Comparison of ENCODE assay signal across 7 mouse cellular contexts in genomic region chr8:94871108-94871894, GRCm38 (mm10). TPM values are rescaled to one million over a fixed set of nuclear protein-coding genes. Genes with fewer than 3 reads are reported as not detected.
DNase-seq lines count a peak whose midpoint lies in the region; ATAC-seq and TF ChIP-seq lines count a peak whose summit lies in the region.

No protein-coding gene starts in this region.

- TF ChIP-seq CTCF in cerebellum, adult 2 months (IDR thresholded peaks at IDR 0.05; ENCODE audit: borderline replicate concordance, insufficient read depth, low read depth, low read length) = no peak
- no peak for TF ChIP-seq CTCF in lung, postnatal 0 days (IDR thresholded peaks at IDR 0.05)

- peaks cover 11% of the 10 kb centered on the region for H3K36me3 ChIP-seq in hindbrain, embryonic 12.5 days
- 0 out of 2 replicates have a peak, but pooled peaks cover 5% of the 10 kb centered on the region for H3K36me3 ChIP-seq in lung, postnatal 0 days (ENCODE audit: insufficient read depth, low read length)

- TF ChIP-seq EP300 in lung, postnatal 0 days (IDR thresholded peaks at IDR 0.05) = 0 out of 2 replicates have a peak, but pooled peaks have one; percentile 42

- 14% methylated on average over 7 of the region's 7 CpGs for WGBS in cerebellum, adult 2 months
- WGBS in hindbrain, embryonic 12.5 days = 17% methylated on average over 6 of the region's 7 CpGs
- 0% methylated on average over 6 of the region's 7 CpGs for WGBS in lung, postnatal 0 days

- TF ChIP-seq POLR2A in cerebellum, adult 2 months (IDR thresholded peaks at IDR 0.05; ENCODE audit: borderline replicate concordance, insufficient read depth, low read length) = peak; percentile 30; the same call in 1 of the 2 replicates

- peak overlapping the region; percentile 65 for H3K4me3 ChIP-seq in cerebellum, adult 2 months (replicated peaks; ENCODE audit: insufficient read depth, low read depth, low read length)
- H3K4me3 ChIP-seq in hindbrain, embryonic 12.5 days = peak overlapping the region; percentile 54
- peak overlapping the region; percentile 29 for H3K4me3 ChIP-seq in lung, postnatal 0 days (ENCODE audit: low read depth, low read length)

- peaks cover 23% of the 10 kb centered on the region for H3K4me1 ChIP-seq in cerebellum, adult 2 months (ENCODE audit: control insufficient read depth, insufficient read depth, low read length)
- H3K4me1 ChIP-seq in hindbrain, embryonic 12.5 days = peaks cover 58% of the 10 kb centered on the region
- H3K4me1 ChIP-seq in lung, postnatal 0 days (ENCODE audit: insufficient read depth, low read depth, low read length) = peaks cover 34% of the 10 kb centered on the region

- peak overlapping the region; percentile 72 for H3K9ac ChIP-seq in hindbrain, embryonic 12.5 days
- H3K9ac ChIP-seq in lung, postnatal 0 days (replicated peaks; ENCODE audit: low read depth) = peak overlapping the region; percentile 23

- peak; percentile 67 for ATAC-seq in frontal cortex, adult (ENCODE audit: low TSS enrichment)
- ATAC-seq in hindbrain, embryonic 12.5 days (ENCODE audit: low FRiP score) = peak; percentile 73
- ATAC-seq in lung, postnatal 0 days = peak; percentile 59

- no peaks in the 10 kb centered on the region for H3K27me3 ChIP-seq in cerebellum, adult 2 months (ENCODE audit: control insufficient read depth, insufficient read depth, low read length)
- H3K27me3 ChIP-seq in hindbrain, embryonic 12.5 days = peaks cover 30% of the 10 kb centered on the region
- no peaks in the 10 kb centered on the region for H3K27me3 ChIP-seq in lung, postnatal 0 days (replicated peaks; ENCODE audit: insufficient read depth, low read length)

- H3K27ac ChIP-seq in cerebellum, adult 2 months (ENCODE audit: insufficient read depth, low read length) = no peak overlapping the region
- peak overlapping the region; percentile 69 for H3K27ac ChIP-seq in hindbrain, embryonic 12.5 days
- H3K27ac ChIP-seq in lung, postnatal 0 days (ENCODE audit: low read length) = peak overlapping the region; percentile 43; the same call in 1 of the 2 replicates

- peak overlapping the region; percentile 78 for H3K4me2 ChIP-seq in hindbrain, embryonic 12.5 days (replicated peaks)
- H3K4me2 ChIP-seq in lung, postnatal 0 days (replicated peaks; ENCODE audit: low read depth, low read length) = peak overlapping the region; percentile 69

- peak; percentile 89 for DNase-seq in Muller cell, postnatal 12 days (ENCODE audit: inconsistent ontology term)
- DNase-seq in cerebellum, adult 2 months = peak; percentile 62 to 70
- DNase-seq in layer of hippocampus, postnatal 10 days (ENCODE audit: low spot score in 2 of 2) = peak; percentile 73 to 81
- peak; percentile 84 for DNase-seq in lung, postnatal 0 days (ENCODE audit: low spot score)
- peak; percentile 83 for DNase-seq in right cerebral cortex, adult 18-20 months

- H3K9me3 ChIP-seq in hindbrain, embryonic 12.5 days (replicated peaks) = no peaks in the 10 kb centered on the region
- H3K9me3 ChIP-seq in lung, postnatal 0 days (ENCODE audit: low read length) = no peaks in the 10 kb centered on the region

RNA-seq across cellular contexts. Expression of gene Dok4, which starts 4.8 kb away (rescaled TPM):
- polyA plus RNA-seq in cerebellum, adult 2 months (2012; rRNA removed) = 12.1 and 12.5 TPM in 2 replicates
- polyA plus RNA-seq in hindbrain, embryonic 12.5 days (2016; fragmentation: Nextera tagmentation; extraction: Ambion mirVana) = 28.4 and 29.9 TPM in 2 replicates
- 10 to 100 TPM; 75.5 to 81.2 TPM for total RNA-seq in layer of hippocampus, postnatal 10 days (2021)
- 42.7 and 47.5 TPM in 2 replicates for polyA plus RNA-seq in lung, postnatal 0 days (2015; fragmentation: Nextera tagmentation; extraction: Ambion mirVana)

RNA-seq across cellular contexts. Expression of gene Polr2c, which starts 14.1 kb away (rescaled TPM):
- 154 and 166 TPM in 2 replicates for polyA plus RNA-seq in cerebellum, adult 2 months (2012; rRNA removed)
- 120 and 129 TPM in 2 replicates for polyA plus RNA-seq in hindbrain, embryonic 12.5 days (2016; fragmentation: Nextera tagmentation; extraction: Ambion mirVana)
- 10 to 100 TPM; 52.8 to 58.3 TPM for total RNA-seq in layer of hippocampus, postnatal 10 days (2021)
- polyA plus RNA-seq in lung, postnatal 0 days (2015; fragmentation: Nextera tagmentation; extraction: Ambion mirVana) = 98.4 and 103 TPM in 2 replicates

RNA-seq across cellular contexts. Expression of gene Ciapin1, which starts 33.1 kb away (rescaled TPM):
- 58.2 and 58.4 TPM in 2 replicates for polyA plus RNA-seq in cerebellum, adult 2 months (2012; rRNA removed)
- polyA plus RNA-seq in hindbrain, embryonic 12.5 days (2016; fragmentation: Nextera tagmentation; extraction: Ambion mirVana) = 169 and 178 TPM in 2 replicates
- 10 to 100 TPM; 73.4 to 95.8 TPM for total RNA-seq in layer of hippocampus, postnatal 10 days (2021)
- 66.7 and 74.5 TPM in 2 replicates for polyA plus RNA-seq in lung, postnatal 0 days (2015; fragmentation: Nextera tagmentation; extraction: Ambion mirVana)

RNA-seq across cellular contexts. Expression of gene Coq9, which starts 33.2 kb away (rescaled TPM):
- polyA plus RNA-seq in cerebellum, adult 2 months (2012; rRNA removed) = 155 and 163 TPM in 2 replicates
- polyA plus RNA-seq in hindbrain, embryonic 12.5 days (2016; fragmentation: Nextera tagmentation; extraction: Ambion mirVana) = 52.6 and 55.3 TPM in 2 replicates
- 10 to 100 TPM; 66.3 to 76.9 TPM for total RNA-seq in layer of hippocampus, postnatal 10 days (2021)
- polyA plus RNA-seq in lung, postnatal 0 days (2015; fragmentation: Nextera tagmentation; extraction: Ambion mirVana) = 47.1 and 51.4 TPM in 2 replicates

RNA-seq across cellular contexts. Expression of gene Ccdc102a, which starts 46.6 kb away (rescaled TPM):
- 3.0 and 3.2 TPM in 2 replicates for polyA plus RNA-seq in cerebellum, adult 2 months (2012; rRNA removed)
- 30.8 and 30.9 TPM in 2 replicates for polyA plus RNA-seq in hindbrain, embryonic 12.5 days (2016; fragmentation: Nextera tagmentation; extraction: Ambion mirVana)
- 1 to 10 TPM; 4.0 to 4.2 TPM for total RNA-seq in layer of hippocampus, postnatal 10 days (2021)
- 14.6 and 17.2 TPM in 2 replicates for polyA plus RNA-seq in lung, postnatal 0 days (2015; fragmentation: Nextera tagmentation; extraction: Ambion mirVana)
